Mouse (Mus musculus): ENCODE measurements around the gene Cul1. TPM values are rescaled to one million over a fixed set of nuclear protein-coding genes. Genes with fewer than 3 reads are reported as not detected.

Gene Cul1
- total and polyA plus RNA-seq, 2 experiments from 2014 or later = 93.3 to 111 TPM

DNA sequence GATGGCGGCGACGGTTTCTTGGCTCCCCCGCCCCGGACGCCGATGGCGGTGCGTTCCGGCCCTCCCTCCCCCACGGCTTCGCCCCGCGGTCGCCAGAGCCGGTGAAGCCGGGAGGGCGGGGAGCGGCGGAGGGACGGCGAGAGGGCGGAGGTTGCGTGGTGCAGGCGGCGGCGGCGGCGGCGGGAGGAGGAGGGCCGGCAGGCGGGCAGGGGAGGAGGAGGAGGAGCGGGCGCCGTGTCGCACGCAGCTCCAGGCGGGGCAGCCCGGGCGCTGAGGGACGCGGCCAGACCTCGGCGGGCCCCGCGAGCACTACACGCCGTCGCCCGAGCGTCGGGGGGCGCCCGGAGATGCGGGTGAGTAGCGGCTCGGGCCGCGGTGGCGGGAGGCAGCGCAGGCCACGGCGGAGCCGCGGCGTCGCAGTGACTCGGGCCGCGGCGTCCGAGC is 955 bp downstream of the Cul1 start:
- peak overlapping the region; percentile 92 for H3K27ac ChIP-seq

DNA sequence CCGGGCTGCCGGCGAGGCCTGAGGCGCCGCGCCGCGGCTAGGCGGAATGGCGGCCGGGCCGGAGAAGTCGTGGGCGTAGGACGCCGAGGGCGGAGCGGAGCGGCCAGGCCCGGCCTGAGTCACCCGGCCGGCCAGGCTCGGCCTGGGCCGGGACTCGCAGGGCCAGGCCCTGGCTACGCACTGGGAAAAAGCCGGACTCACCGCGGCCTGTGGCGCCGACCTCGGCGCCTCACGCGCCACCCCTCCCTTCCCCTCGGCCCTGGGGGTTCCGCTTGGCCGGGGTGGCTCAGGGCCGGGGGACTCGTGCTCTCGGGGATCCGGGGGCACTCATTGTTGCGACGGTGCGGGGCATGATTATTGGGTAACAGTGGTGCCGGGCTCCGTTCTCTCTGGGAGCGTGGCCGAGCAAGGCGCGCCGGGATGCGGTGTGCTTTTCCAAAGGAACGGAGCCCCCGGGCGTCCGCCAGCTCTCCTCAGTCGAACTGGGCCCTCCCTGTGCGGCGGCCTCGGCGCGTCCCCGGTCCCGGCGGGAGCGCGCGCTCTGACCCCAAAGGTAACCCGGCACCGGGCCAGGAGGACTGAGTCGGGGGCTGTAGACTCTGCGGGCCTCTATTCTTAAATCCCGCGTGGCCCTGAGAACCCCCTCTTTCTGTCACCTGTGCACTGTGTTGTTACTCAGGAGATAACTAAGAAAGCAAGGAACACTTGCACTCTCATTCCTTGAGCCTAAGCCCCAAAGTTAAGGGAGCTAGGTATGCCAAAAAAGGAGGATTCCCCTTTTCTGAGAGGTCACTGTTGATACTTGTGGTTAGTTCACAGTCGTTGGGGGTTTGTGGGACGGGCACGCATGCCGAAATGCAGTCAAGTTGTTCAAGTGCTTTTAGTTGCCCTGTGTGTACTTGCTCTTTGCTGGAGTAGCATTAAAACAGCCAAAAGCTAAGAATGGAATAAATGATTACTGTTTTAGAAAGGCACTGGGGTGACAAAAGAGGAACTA is 1.7 kb downstream of the Cul1 start:
- no peak for TF ChIP-seq CTCF (IDR thresholded peaks at IDR 0.05; ENCODE audit: low read depth)
- Histone ChIP-seq H3K27me3 (ENCODE audit: insufficient read depth, low read length) (no peaks in the 10 kb centered on the region), H3K27ac (peak overlapping the region; percentile 92), H3K36me3 (ENCODE audit: insufficient read depth, low read length) (no peaks in the 10 kb centered on the region), H3K4me2 (ENCODE audit: low read depth, low read length) (peak overlapping the region; percentile 81), H3K4me3 (ENCODE audit: low read length) (peak overlapping the region; percentile 79), H3K9me3 (ENCODE audit: low read length) (no peaks in the 10 kb centered on the region), H3K9ac (replicated peaks; ENCODE audit: low read length) (peak overlapping the region; percentile 100), H3K4me1 (ENCODE audit: insufficient read depth, low read length) (no peaks in the 10 kb centered on the region; the same call in 1 of the 2 replicates)
- WGBS = under 1% methylated on average over 79 of the region's 79 CpGs
- DNase-seq (ENCODE audit: low spot score) (peak; percentile 73), ATAC-seq (peak; percentile 81)

More for the DNA sequence above, 955 bp downstream of the Cul1 start:
- WGBS = under 1% methylated on average over 47 of the region's 72 CpGs
- no peaks in the 10 kb centered on the region; the same call in 1 of the 2 replicates for H3K4me1 ChIP-seq (ENCODE audit: insufficient read depth, low read length)
- H3K27me3 ChIP-seq (ENCODE audit: insufficient read depth, low read length) = no peaks in the 10 kb centered on the region
- H3K9me3 ChIP-seq (ENCODE audit: low read length) = no peaks in the 10 kb centered on the region
- H3K9ac ChIP-seq (replicated peaks; ENCODE audit: low read length) = peak overlapping the region; percentile 100
- peak overlapping the region; percentile 79 for H3K4me3 ChIP-seq (ENCODE audit: low read length)
- peak overlapping the region; percentile 81 for H3K4me2 ChIP-seq (ENCODE audit: low read depth, low read length)
- H3K36me3 ChIP-seq (ENCODE audit: insufficient read depth, low read length) = no peaks in the 10 kb centered on the region
- peak; percentile 89 for ATAC-seq
- TF ChIP-seq CTCF (IDR thresholded peaks at IDR 0.05; ENCODE audit: low read depth) = no peak
- peak; percentile 77 for DNase-seq (ENCODE audit: low spot score)

DNA sequence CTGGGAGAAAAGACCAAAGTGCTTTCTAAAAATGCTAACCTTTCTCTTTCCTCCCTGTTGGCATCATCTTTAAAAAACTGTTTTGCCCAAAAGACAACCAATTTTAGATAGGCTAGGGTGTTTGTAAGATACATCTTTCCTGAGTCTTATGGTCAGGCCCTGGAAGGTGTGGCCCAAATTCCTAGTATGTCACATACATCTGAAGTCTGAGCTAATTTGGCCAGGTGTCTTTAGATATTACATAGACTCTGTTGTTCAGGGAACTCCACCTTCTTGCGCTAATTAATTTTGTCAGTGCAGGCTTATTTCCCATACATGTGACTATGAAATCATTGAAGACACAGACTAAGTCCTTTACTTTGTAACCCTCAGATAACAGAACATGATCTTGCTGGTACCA is 2.6 kb downstream of the Cul1 start:
- H3K4me1 ChIP-seq (ENCODE audit: insufficient read depth, low read length) = no peaks in the 10 kb centered on the region; the same call in 1 of the 2 replicates
- H3K9ac ChIP-seq (replicated peaks; ENCODE audit: low read length) = peak overlapping the region; percentile 100; the same call in 1 of the 2 replicates
- H3K36me3 ChIP-seq (ENCODE audit: insufficient read depth, low read length) = no peaks in the 10 kb centered on the region
- ATAC-seq = no peak
- H3K9me3 ChIP-seq (ENCODE audit: low read length) = no peaks in the 10 kb centered on the region
- WGBS = 80% methylated on average over 1 of the region's 1 CpGs
- DNase-seq (ENCODE audit: low spot score) = no peak
- TF ChIP-seq CTCF (IDR thresholded peaks at IDR 0.05; ENCODE audit: low read depth) = no peak
- peak overlapping the region; percentile 81 for H3K4me2 ChIP-seq (ENCODE audit: low read depth, low read length)
- H3K27me3 ChIP-seq (ENCODE audit: insufficient read depth, low read length) = no peaks in the 10 kb centered on the region
- H3K27ac ChIP-seq = no peak overlapping the region
- H3K4me3 ChIP-seq (ENCODE audit: low read length) = peak overlapping the region; percentile 79

DNA sequence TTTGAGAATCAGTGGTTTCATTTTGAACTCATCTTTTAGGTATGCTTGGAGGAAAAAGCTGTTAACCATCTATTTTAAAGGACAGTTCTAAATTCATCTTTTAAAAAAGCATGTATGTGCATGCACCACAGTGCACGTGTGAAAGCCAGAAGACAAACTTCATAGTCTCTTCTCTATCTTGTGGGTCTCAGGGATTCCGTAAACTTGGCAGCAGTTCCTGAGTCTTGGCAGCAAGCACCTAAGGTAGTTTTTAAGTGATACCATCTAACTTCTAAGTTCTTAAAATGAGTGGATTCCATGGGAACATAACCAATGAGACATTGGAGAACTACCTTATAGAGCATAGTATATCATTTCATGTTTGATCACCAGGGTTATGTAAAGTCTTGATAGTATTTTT is 3.7 kb downstream of the Cul1 start:
- Histone ChIP-seq H3K27ac (no peak overlapping the region), H3K4me3 (ENCODE audit: low read length) (no peak overlapping the region), H3K9ac (replicated peaks; ENCODE audit: low read length) (no peak overlapping the region), H3K27me3 (ENCODE audit: insufficient read depth, low read length) (no peaks in the 10 kb centered on the region), H3K4me1 (ENCODE audit: insufficient read depth, low read length) (no peaks in the 10 kb centered on the region; the same call in 1 of the 2 replicates), H3K36me3 (ENCODE audit: insufficient read depth, low read length) (no peaks in the 10 kb centered on the region), H3K4me2 (ENCODE audit: low read depth, low read length) (no peak overlapping the region), H3K9me3 (ENCODE audit: low read length) (no peaks in the 10 kb centered on the region)
- DNase-seq (ENCODE audit: low spot score) (no peak), ATAC-seq (no peak)
- 53% methylated on average over 2 of the region's 2 CpGs for WGBS
- no peak for TF ChIP-seq CTCF (IDR thresholded peaks at IDR 0.05; ENCODE audit: low read depth)

DNA sequence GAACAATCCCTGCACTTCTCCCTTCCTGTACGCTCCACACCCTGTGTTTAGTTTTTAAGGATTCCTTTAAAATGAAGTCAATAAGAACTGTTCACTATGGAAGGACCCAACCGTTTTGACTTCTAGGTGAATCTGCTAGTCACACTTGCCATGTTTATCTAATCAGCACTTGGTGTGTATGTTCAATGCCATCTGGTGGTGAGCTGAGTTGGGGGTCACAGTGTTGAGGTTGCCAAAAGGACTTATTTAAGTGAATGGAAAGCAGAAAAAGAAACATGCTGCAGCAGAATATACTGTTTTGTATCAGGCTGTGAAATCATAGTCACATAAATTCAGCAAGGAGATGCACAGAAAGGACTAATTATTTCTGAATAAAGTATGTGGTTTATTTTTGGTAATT is 12.2 kb downstream of the Cul1 start:
- Histone ChIP-seq H3K9ac (replicated peaks; ENCODE audit: low read length) (no peak overlapping the region), H3K36me3 (ENCODE audit: insufficient read depth, low read length) (no peaks in the 10 kb centered on the region), H3K4me1 (ENCODE audit: insufficient read depth, low read length) (no peaks in the 10 kb centered on the region), H3K4me2 (ENCODE audit: low read depth, low read length) (no peak overlapping the region), H3K9me3 (ENCODE audit: low read length) (no peaks in the 10 kb centered on the region), H3K4me3 (ENCODE audit: low read length) (no peak overlapping the region), H3K27me3 (ENCODE audit: insufficient read depth, low read length) (no peaks in the 10 kb centered on the region), H3K27ac (no peak overlapping the region)
- TF ChIP-seq CTCF (IDR thresholded peaks at IDR 0.05; ENCODE audit: low read depth) = peak; percentile 57
- no peak for ATAC-seq
- WGBS = 59% methylated on average over 2 of the region's 2 CpGs
- peak; percentile 50 for DNase-seq (ENCODE audit: low spot score)

DNA sequence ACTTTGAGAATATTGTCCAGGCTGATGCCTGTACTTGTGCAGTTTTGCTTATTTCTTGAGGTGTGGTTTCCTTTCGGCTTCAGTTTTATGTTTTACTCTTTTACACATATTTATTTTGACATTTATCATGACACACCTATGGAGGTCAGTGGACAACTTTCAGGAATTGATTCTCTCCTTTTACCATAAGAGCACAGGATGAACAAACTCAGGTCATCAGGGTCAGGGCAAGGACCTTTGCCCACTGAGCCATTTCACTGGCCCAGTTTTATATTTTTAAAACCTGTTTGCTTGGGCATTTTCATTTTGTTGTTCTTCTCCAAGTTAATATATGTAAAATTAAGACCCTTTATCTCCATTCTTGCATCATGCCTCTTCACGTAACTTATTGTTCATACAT is 13.3 kb downstream of the Cul1 start:
- no peak overlapping the region for H3K4me3 ChIP-seq (ENCODE audit: low read length)
- no peaks in the 10 kb centered on the region for H3K36me3 ChIP-seq (ENCODE audit: insufficient read depth, low read length)
- H3K4me2 ChIP-seq (ENCODE audit: low read depth, low read length) = no peak overlapping the region
- no peaks in the 10 kb centered on the region for H3K4me1 ChIP-seq (ENCODE audit: insufficient read depth, low read length)
- H3K9ac ChIP-seq (replicated peaks; ENCODE audit: low read length) = no peak overlapping the region
- no peaks in the 10 kb centered on the region for H3K9me3 ChIP-seq (ENCODE audit: low read length)
- DNase-seq (ENCODE audit: low spot score) = no peak
- TF ChIP-seq CTCF (IDR thresholded peaks at IDR 0.05; ENCODE audit: low read depth) = no peak
- no peak for ATAC-seq
- H3K27ac ChIP-seq = no peak overlapping the region
- H3K27me3 ChIP-seq (ENCODE audit: insufficient read depth, low read length) = no peaks in the 10 kb centered on the region
- 94% methylated on average over 2 of the region's 2 CpGs for WGBS

DNA sequence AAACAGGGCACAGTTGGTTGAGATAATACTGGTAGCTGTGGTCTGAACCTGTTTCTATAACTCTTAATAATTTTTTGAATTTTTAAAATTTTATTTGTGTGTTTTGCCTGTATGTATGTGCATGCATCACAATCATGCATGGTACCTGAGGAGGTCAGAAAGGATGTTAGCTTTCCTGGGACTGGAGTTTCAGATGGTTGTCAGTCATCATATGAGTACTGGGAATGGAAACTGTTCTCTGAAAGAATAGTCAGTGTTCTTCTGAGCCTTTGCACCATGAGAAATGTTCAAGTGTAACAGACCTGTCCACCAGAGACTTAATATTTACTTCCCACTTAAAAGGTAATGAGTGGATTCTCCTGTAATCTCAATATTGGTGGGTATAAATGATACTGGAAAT is 13.9 kb downstream of the Cul1 start:
- Histone ChIP-seq H3K36me3 (ENCODE audit: insufficient read depth, low read length) (no peaks in the 10 kb centered on the region), H3K4me1 (ENCODE audit: insufficient read depth, low read length) (no peaks in the 10 kb centered on the region), H3K27ac (no peak overlapping the region), H3K27me3 (ENCODE audit: insufficient read depth, low read length) (no peaks in the 10 kb centered on the region), H3K9me3 (ENCODE audit: low read length) (no peaks in the 10 kb centered on the region), H3K4me2 (ENCODE audit: low read depth, low read length) (no peak overlapping the region), H3K9ac (replicated peaks; ENCODE audit: low read length) (no peak overlapping the region), H3K4me3 (ENCODE audit: low read length) (no peak overlapping the region)
- DNase-seq (ENCODE audit: low spot score) (no peak), ATAC-seq (no peak)
- TF ChIP-seq CTCF (IDR thresholded peaks at IDR 0.05; ENCODE audit: low read depth) = no peak
